Mouse (Mus musculus) midbrain, postnatal 0 days (tissue): Measurements from ENCODE around the gene Dnajc4. TPM values are rescaled to one million over a fixed set of nuclear protein-coding genes. Genes with fewer than 3 reads are reported as not detected.

ENCODE experiments used
- ATAC-seq: fragments of 200-750 bp; cut with Nextera tagmentation; 2 replicates; pipeline ENCODE4 v1.8.0; 2017; ENCODE audit warnings: moderate number of reproducible peaks, mild to moderate bottlenecking, moderate TSS enrichment, moderate library complexity; ENCODE audit not compliant: low FRiP score
- DNase-seq: peaks from one replicate; pipeline ENCODE4 v3.0.0-alpha.2; 2015; ENCODE audit warnings: low spot score
- H3K27ac ChIP-seq: fragments of 300-500 bp; sonication (generic); 2 replicates; pipeline ENCODE4 v1.5.1; 2014; ENCODE audit warnings: low read depth, mild to moderate bottlenecking, low read length, mixed read lengths
- H3K27me3 ChIP-seq: fragments of 300-500 bp; sonication (generic); 2 replicates; pipeline ENCODE4 v1.6.1; 2014; ENCODE audit warnings: low read length, control low read depth, mixed read lengths; ENCODE audit not compliant: insufficient read depth
- H3K36me3 ChIP-seq: fragments of 300-500 bp; sonication (generic); 2 replicates; pipeline ENCODE4 v1.6.1; 2014; ENCODE audit warnings: low read length, control low read depth, mixed read lengths; ENCODE audit not compliant: insufficient read depth
- H3K4me1 ChIP-seq: fragments of 300-500 bp; sonication (generic); 2 replicates; pipeline ENCODE4 v1.6.1; 2014; ENCODE audit warnings: mild to moderate bottlenecking, control low read depth, antibody characterized with exemption, low read length, mixed read lengths; ENCODE audit not compliant: insufficient read depth
- H3K4me2 ChIP-seq: fragments of 300-500 bp; sonication (generic); 2 replicates; pipeline ENCODE4 v1.6.1; 2014; ENCODE audit warnings: low read depth, mild to moderate bottlenecking, low read length, mixed read lengths; ENCODE audit not compliant: poor library complexity, severe bottlenecking
- H3K4me3 ChIP-seq: fragments of 300-500 bp; sonication (generic); 2 replicates; pipeline ENCODE4 v1.5.1; 2014; ENCODE audit warnings: low read depth, mild to moderate bottlenecking, low read length, moderate library complexity
- H3K9ac ChIP-seq: fragments of 300-500 bp; sonication (generic); replicated peaks from 2 replicates; pipeline ENCODE4 v1.6.1; 2014; ENCODE audit warnings: mild to moderate bottlenecking, low read length, moderate library complexity, mixed read lengths; ENCODE audit not compliant: poor library complexity, severe bottlenecking
- H3K9me3 ChIP-seq: fragments of 300-500 bp; sonication (generic); 2 replicates; pipeline ENCODE4 v1.6.1; 2016; ENCODE audit warnings: low read length, control low read depth
- CTCF ChIP-seq: IDR thresholded peaks from 2 replicates; pipeline ENCODE4 v1.5.1; 2016; ENCODE audit warnings: antibody characterized with exemption, mild to moderate bottlenecking
- WGBS: fragments of 180-500 bp; shearing (Covaris S2); extraction: QIAGEN DNeasy Blood & Tissue Kit; methylation state at CpG from one replicate; pipeline ENCODE4 v1.1.7; 2014; 5-methylcytosine and 5-hydroxymethylcytosine counted together
- polyA plus RNA-seq: library from polyadenylated mRNA; unstranded; fragments of >200 nt; fragmentation: Nextera tagmentation; extraction: Ambion mirVana; gene quantifications from 2 replicates; pipeline ENCODE4 v1.2.1, GENCODE M21; 2015
- total RNA-seq: library from RNA; depleted of rRNA; stranded (reverse); fragments of >200 nt; gene quantifications from 2 replicates; pipeline ENCODE4 v1.2.3, GENCODE M21; 2014

Gene Dnajc4
- total and polyA plus RNA-seq, 2 experiments from 2014 or later = 21.6 to 31.2 TPM

- no peak overlapping the region for H3K27ac ChIP-seq
- no peaks in the 10 kb centered on the region for H3K36me3 ChIP-seq
- no peaks in the 10 kb centered on the region for H3K9me3 ChIP-seq
- TF ChIP-seq CTCF = no peak
- ATAC-seq (no peak), DNase-seq (no peak)
- peak overlapping the region; percentile 31; the same call in 1 of the 2 replicates for H3K4me3 ChIP-seq
- peak overlapping the region; percentile 29; the same call in 1 of the 2 replicates for H3K9ac ChIP-seq
- WGBS = 14% methylated on average over 11 of the region's 11 CpGs
- H3K27me3 ChIP-seq = peaks cover 11% of the 10 kb centered on the region
- peaks cover under 1% of the 10 kb centered on the region; the same call in 1 of the 2 replicates for H3K4me1 ChIP-seq
- H3K4me2 ChIP-seq = no peak overlapping the region; the same call in 1 of the 2 replicates
Measured at GRCm38 (mm10) chr19:6970460-6971085, 21.8 kb downstream of the Dnajc4 start.

- H3K36me3 ChIP-seq = no peaks in the 10 kb centered on the region
Measured at GRCm38 (mm10) chr19:6969665-6970381, 22.5 kb downstream of the Dnajc4 start.

GRCm38 (mm10) chr19:6969291-6969664 lies 23.1 kb downstream of the Dnajc4 start:
- DNase-seq (no peak), ATAC-seq (no peak)
- 2% methylated on average over 20 of the region's 20 CpGs for WGBS
- TF ChIP-seq CTCF = no peak
- peak overlapping the region; percentile 43 for H3K4me2 ChIP-seq
- peaks cover 11% of the 10 kb centered on the region for H3K27me3 ChIP-seq
- no peaks in the 10 kb centered on the region for H3K9me3 ChIP-seq
- no peaks in the 10 kb centered on the region for H3K4me1 ChIP-seq
- no peaks in the 10 kb centered on the region for H3K36me3 ChIP-seq
- peak overlapping the region; percentile 31 for H3K4me3 ChIP-seq
- no peak overlapping the region for H3K27ac ChIP-seq
- H3K9ac ChIP-seq = no peak overlapping the region

More at GRCm38 (mm10) chr19:6969665-6970381, 22.5 kb downstream of the Dnajc4 start:
- Histone ChIP-seq H3K27me3 (peaks cover 11% of the 10 kb centered on the region), H3K9ac (peak overlapping the region; percentile 29; the same call in 1 of the 2 replicates), H3K4me1 (no peaks in the 10 kb centered on the region), H3K4me2 (peak overlapping the region; percentile 43), H3K4me3 (peak overlapping the region; percentile 31), H3K9me3 (no peaks in the 10 kb centered on the region), H3K27ac (no peak overlapping the region)
- ATAC-seq (no peak), DNase-seq (peak; percentile 26)
- TF ChIP-seq CTCF = peak; percentile 64
- WGBS = 1% methylated on average over 53 of the region's 55 CpGs

GRCm38 (mm10) chr19:6968491-6969271 lies 23.7 kb downstream of the Dnajc4 start:
- TF ChIP-seq CTCF = no peak
- H3K9me3 ChIP-seq = no peaks in the 10 kb centered on the region
- no peak overlapping the region for H3K27ac ChIP-seq
- no peaks in the 10 kb centered on the region for H3K4me1 ChIP-seq
- H3K9ac ChIP-seq = no peak overlapping the region
- peak overlapping the region; percentile 43 for H3K4me2 ChIP-seq
- 20% methylated on average over 15 of the region's 15 CpGs for WGBS
- peak overlapping the region; percentile 31 for H3K4me3 ChIP-seq
- H3K36me3 ChIP-seq = no peaks in the 10 kb centered on the region
- ATAC-seq (no peak), DNase-seq (no peak)
- peaks cover 11% of the 10 kb centered on the region for H3K27me3 ChIP-seq

GRCm38 (mm10) chr19:6956461-6956860 lies 35.9 kb downstream of the Dnajc4 start:
- Histone ChIP-seq H3K4me1 (0 out of 2 replicates have a peak, but pooled peaks cover 3% of the 10 kb centered on the region), H3K27me3 (no peaks in the 10 kb centered on the region), H3K36me3 (0 out of 2 replicates have a peak, but pooled peaks cover 12% of the 10 kb centered on the region), H3K4me2 (no peak overlapping the region), H3K9ac (no peak overlapping the region), H3K27ac (no peak overlapping the region), H3K4me3 (no peak overlapping the region), H3K9me3 (no peaks in the 10 kb centered on the region)
- ATAC-seq = no peak
- no peak for DNase-seq
- TF ChIP-seq CTCF = no peak
- 76% methylated on average over 10 of the region's 10 CpGs for WGBS
